Mouse (Mus musculus): ENCODE measurements at regions not wholly inside any gene's neighbourhood (a gene's known extent, or its start where the extent isn't known, plus 50 kb on each side); places are given as distances from the start of the nearest gene placed in this dataset.

- TF ChIP-seq CTCF (IDR thresholded peaks at IDR 0.05; ENCODE audit: control insufficient read depth, insufficient read depth, insufficient replicate concordance, low read depth, low read length) (no peak), POLR2A (IDR thresholded peaks at IDR 0.05; ENCODE audit: control insufficient read depth, low read depth, low read length) (no peak)
These were observed 91.1 kb upstream of the Nrp1 start for GRCm38 (mm10) chr8:128267261-128267660.

All from testis, adult 2 months (tissue).